Mouse (Mus musculus) stomach, embryonic 15.5 days (tissue): Measurements from ENCODE around the gene Tmem39b. TPM values are rescaled to one million over a fixed set of nuclear protein-coding genes. Genes with fewer than 3 reads are reported as not detected.
"Not testable (repeated sequence)": the region's sequence is repeated elsewhere in the genome, so short reads cannot be mapped to it uniquely, and the experiment has no call there.

Experiments used
- ATAC-seq: fragments of 200-750 bp; cut with Nextera tagmentation; 2 replicates; pipeline ENCODE4 v1.8.0; 2017; ENCODE audit warnings: low read depth, moderate number of reproducible peaks, moderate TSS enrichment; ENCODE audit not compliant: insufficient read depth, low FRiP score
- H3K27ac ChIP-seq: fragments of 300-500 bp; sonication (generic); 2 replicates; pipeline ENCODE4 v1.5.1; 2015; ENCODE audit warnings: mild to moderate bottlenecking, inconsistent platforms
- H3K27me3 ChIP-seq: fragments of 300-500 bp; sonication (generic); replicated peaks from 2 replicates; pipeline ENCODE4 v1.6.1; 2015; ENCODE audit warnings: inconsistent platforms
- H3K36me3 ChIP-seq: fragments of 300-500 bp; sonication (generic); 2 replicates; pipeline ENCODE4 v1.6.1; 2015; ENCODE audit warnings: inconsistent platforms
- H3K4me1 ChIP-seq: fragments of 300-500 bp; sonication (generic); 2 replicates; pipeline ENCODE4 v1.6.1; 2015; ENCODE audit warnings: inconsistent platforms
- H3K4me2 ChIP-seq: fragments of 300-500 bp; sonication (generic); 2 replicates; pipeline ENCODE4 v1.6.1; 2015; ENCODE audit warnings: mild to moderate bottlenecking, inconsistent platforms
- H3K4me3 ChIP-seq: fragments of 300-500 bp; sonication (generic); replicated peaks from 2 replicates; pipeline ENCODE4 v1.5.1; 2015; ENCODE audit warnings: inconsistent platforms
- H3K9ac ChIP-seq: fragments of 300-500 bp; sonication (generic); 2 replicates; pipeline ENCODE4 v1.6.1; 2015; ENCODE audit warnings: inconsistent platforms
- H3K9me3 ChIP-seq: fragments of 300-500 bp; sonication (generic); 2 replicates; pipeline ENCODE4 v1.6.1; 2016; ENCODE audit warnings: inconsistent platforms
- WGBS: fragments of 180-500 bp; shearing (Covaris S2); methylation state at CpG from one replicate; pipeline ENCODE4 v1.1.7; 2015; 5-methylcytosine and 5-hydroxymethylcytosine counted together
- polyA plus RNA-seq: library from polyadenylated mRNA; unstranded; fragments of >200 nt; fragmentation: Nextera tagmentation; extraction: Ambion mirVana; gene quantifications from 2 replicates; pipeline ENCODE4 v1.2.1, GENCODE M21; 2015

Gene Tmem39b
- 11.4 and 11.5 TPM in 2 replicates for polyA plus RNA-seq

GRCm38 (mm10) chr4:129696158-129696985 lies at the start of gene Tmem39b:
Tmem39b (minus strand) TSS chr4:129696838.
- WGBS = under 1% methylated on average over 54 of the region's 57 CpGs
- peak; percentile 91 for ATAC-seq
- Histone ChIP-seq H3K4me3 (peak within 1 kb of the TSS; percentile 73), H3K27ac (peak within 1 kb of the TSS; percentile 84), H3K4me2 (peak within 1 kb of the TSS; percentile 80), H3K9ac (peak within 1 kb of the TSS; percentile 55; the same call in 1 of the 2 replicates), H3K4me1 (peaks cover 12% of the 10 kb centered on the region; the same call in 1 of the 2 replicates), H3K9me3 (no peaks in the 10 kb centered on the region), H3K36me3 (peaks cover 20% of the 10 kb centered on the region), H3K27me3 (no peaks in the 10 kb centered on the region)

GRCm38 (mm10) chr4:129746106-129746505 lies 49.5 kb upstream of the Tmem39b start:
- H3K27ac ChIP-seq = no peak overlapping the region
- H3K9ac ChIP-seq = no peak overlapping the region
- H3K4me3 ChIP-seq = no peak overlapping the region
- H3K4me2 ChIP-seq = no peak overlapping the region
- H3K27me3 ChIP-seq = no peaks in the 10 kb centered on the region
- H3K4me1 ChIP-seq = peaks cover 5% of the 10 kb centered on the region; the same call in 1 of the 2 replicates
- WGBS = 67% methylated on average over 1 of the region's 1 CpGs
- no peaks in the 10 kb centered on the region for H3K9me3 ChIP-seq
- no peak for ATAC-seq
- no peaks in the 10 kb centered on the region for H3K36me3 ChIP-seq

GRCm38 (mm10) chr4:129743494-129743893 lies 46.9 kb upstream of the Tmem39b start:
- peak overlapping the region; percentile 98 for H3K27ac ChIP-seq
- H3K9me3 ChIP-seq = no peaks in the 10 kb centered on the region
- H3K4me3 ChIP-seq = peak overlapping the region; percentile 96
- no peaks in the 10 kb centered on the region for H3K36me3 ChIP-seq
- WGBS = 31% methylated on average over 2 of the region's 2 CpGs
- H3K27me3 ChIP-seq = no peaks in the 10 kb centered on the region
- peaks cover 15% of the 10 kb centered on the region for H3K4me1 ChIP-seq
- peak overlapping the region; percentile 63 for H3K4me2 ChIP-seq
- no peak overlapping the region for H3K9ac ChIP-seq
- ATAC-seq = no peak

DNA sequence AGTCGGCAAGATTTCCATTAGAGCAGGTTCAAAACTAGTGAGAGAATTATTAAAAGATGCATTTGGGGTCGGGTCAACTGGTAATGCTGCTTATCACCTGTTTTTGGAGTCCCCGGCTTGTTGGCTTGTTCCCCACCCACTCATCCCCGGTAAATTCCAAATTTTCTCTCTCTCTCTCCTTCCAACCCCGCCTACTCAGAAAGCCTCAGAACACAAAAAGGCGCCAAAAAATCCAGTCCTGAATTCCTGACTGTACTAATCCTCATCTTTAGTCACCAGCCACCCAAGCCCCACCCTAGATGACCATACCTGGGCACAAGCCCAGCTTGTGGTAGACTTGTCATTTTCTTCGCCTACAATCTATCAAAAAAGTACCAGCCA lies 46.4 kb upstream of the Tmem39b start:
- 9% methylated on average over 7 of the region's 7 CpGs for WGBS
- peak overlapping the region; percentile 63 for H3K4me2 ChIP-seq
- H3K4me3 ChIP-seq = peak overlapping the region; percentile 96
- no peaks in the 10 kb centered on the region for H3K36me3 ChIP-seq
- H3K9ac ChIP-seq = peak overlapping the region; percentile 45; the same call in 1 of the 2 replicates
- H3K27me3 ChIP-seq = no peaks in the 10 kb centered on the region
- no peaks in the 10 kb centered on the region for H3K9me3 ChIP-seq
- H3K27ac ChIP-seq = peak overlapping the region; percentile 98
- H3K4me1 ChIP-seq = peaks cover 15% of the 10 kb centered on the region
- no peak for ATAC-seq

DNA sequence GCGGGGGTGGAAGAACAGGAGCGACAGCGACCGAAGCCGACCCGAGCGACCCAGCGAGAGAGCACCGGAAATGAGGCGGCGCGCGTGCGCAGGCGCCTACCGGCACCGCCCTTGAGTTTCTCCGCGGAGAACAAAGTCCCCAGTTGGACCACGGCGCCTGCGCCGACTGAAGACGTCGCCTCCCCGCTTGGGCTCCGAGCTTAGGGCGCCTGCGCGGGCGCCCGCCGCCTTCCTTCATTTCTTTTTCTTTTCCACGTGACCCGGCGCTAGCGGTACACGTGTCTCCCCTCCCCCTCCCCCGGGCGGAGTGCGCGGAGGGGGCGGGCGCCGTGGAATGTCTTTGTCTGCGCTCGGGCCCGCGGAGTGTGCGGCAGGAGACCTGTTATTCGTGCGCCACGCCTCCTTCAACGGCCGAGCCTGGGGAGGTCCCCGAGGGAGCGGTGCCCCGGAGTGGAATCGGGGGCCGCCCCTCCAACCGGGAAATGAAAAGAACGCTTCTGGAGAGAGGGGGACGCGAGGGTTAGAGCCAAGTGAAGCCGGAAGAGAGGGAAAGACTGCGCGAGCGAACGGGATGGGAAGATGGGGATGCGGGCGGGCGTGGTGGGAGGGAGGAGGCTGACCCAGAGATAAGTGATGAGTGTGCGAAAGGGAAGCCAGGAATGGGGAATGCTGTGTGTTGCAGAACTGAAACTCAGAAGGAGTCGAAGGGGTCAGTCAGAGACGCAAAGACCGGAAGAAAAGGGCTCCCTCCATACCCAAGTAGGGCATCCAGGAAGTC lies 45.8 kb upstream of the Tmem39b start, which contains the start of gene Khdrbs1:
Khdrbs1 (minus strand) TSS at position 72 of the 778 bp plus-strand sequence.
- Histone ChIP-seq H3K4me3 (peak within 1 kb of the TSS; percentile 96), H3K36me3 (no peaks in the 10 kb centered on the region), H3K4me1 (peaks cover 15% of the 10 kb centered on the region), H3K4me2 (peak within 1 kb of the TSS; percentile 66), H3K27ac (peak within 1 kb of the TSS; percentile 98), H3K9me3 (no peaks in the 10 kb centered on the region), H3K27me3 (no peaks in the 10 kb centered on the region), H3K9ac (peak within 1 kb of the TSS; percentile 99)
- under 1% methylated on average over 76 of the region's 76 CpGs for WGBS
- ATAC-seq = peak; percentile 93

DNA sequence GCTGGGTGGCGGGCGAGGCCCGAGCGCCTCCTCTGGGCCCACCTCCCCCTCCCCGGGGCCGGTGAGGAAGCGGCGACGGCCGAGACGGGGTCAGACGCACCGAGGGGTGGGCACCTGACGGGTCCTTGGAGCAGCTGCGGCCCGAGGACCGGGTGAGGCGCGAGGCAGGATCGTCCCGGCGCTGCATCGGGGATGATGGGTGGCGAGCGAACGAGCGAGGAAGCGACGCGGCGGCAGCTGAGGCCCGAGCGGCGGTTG lies 45.3 kb upstream of the Tmem39b start:
- no peaks in the 10 kb centered on the region for H3K9me3 ChIP-seq
- 0% methylated on average over 31 of the region's 34 CpGs for WGBS
- peak overlapping the region; percentile 99 for H3K9ac ChIP-seq
- peak overlapping the region; percentile 96 for H3K4me3 ChIP-seq
- peak; percentile 9 for ATAC-seq
- no peaks in the 10 kb centered on the region for H3K27me3 ChIP-seq
- H3K27ac ChIP-seq = peak overlapping the region; percentile 97
- peak overlapping the region; percentile 66; the same call in 1 of the 2 replicates for H3K4me2 ChIP-seq
- peaks cover 15% of the 10 kb centered on the region for H3K4me1 ChIP-seq
- H3K36me3 ChIP-seq = no peaks in the 10 kb centered on the region

DNA sequence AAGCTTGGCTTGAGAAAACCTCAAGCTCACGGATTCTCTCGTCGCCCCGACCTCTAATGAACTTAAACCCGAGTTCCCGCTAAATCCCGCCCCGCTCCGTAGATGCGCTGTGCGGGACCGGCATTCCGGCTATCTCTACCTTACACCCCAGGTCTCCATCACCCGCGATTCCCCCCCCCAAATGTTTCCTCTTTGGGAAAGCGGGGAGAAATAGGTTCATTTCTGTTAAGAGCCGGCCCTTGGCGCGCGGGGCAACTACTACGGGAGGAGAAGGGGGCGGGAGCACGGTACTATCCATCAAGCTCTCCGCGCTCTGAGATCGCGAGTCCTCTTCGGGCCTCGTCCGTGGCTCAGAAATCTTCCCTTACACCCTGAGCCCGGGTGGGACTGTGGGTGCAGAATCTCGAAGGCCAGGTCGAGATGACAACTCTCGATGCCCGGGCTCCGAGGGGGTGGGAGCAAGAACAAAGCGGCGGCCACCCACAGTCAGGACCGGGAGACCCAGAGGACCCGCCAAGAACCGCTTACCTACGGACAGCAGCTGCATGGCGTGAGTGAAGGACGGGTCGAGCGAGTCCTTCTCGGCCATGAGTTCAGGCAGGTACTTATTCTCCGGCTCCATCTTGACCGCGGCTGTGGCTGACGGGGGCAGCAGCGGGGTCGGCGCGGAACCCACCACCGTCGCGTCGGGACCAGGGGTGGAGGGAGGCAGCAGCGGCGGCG lies 44.8 kb upstream of the Tmem39b start:
- H3K9me3 ChIP-seq = no peaks in the 10 kb centered on the region
- under 1% methylated on average over 62 of the region's 62 CpGs for WGBS
- 0 out of 2 replicates have a peak, but pooled peaks have one; percentile 12 for ATAC-seq

GRCm38 (mm10) chr4:129739111-129739645 lies 42.5 kb upstream of the Tmem39b start:
- 62% methylated on average over 4 of the region's 4 CpGs for WGBS
- Histone ChIP-seq H3K9ac (no peak overlapping the region), H3K27ac (no peak overlapping the region), H3K4me2 (peak overlapping the region; percentile 20; the same call in 1 of the 2 replicates), H3K4me1 (peaks cover 15% of the 10 kb centered on the region), H3K27me3 (no peaks in the 10 kb centered on the region), H3K4me3 (no peak overlapping the region), H3K36me3 (no peaks in the 10 kb centered on the region), H3K9me3 (no peaks in the 10 kb centered on the region)
- ATAC-seq = no peak

More for the DNA sequence above, 44.8 kb upstream of the Tmem39b start:
- no peaks in the 10 kb centered on the region for H3K27me3 ChIP-seq
- H3K27ac ChIP-seq = peak overlapping the region; percentile 97
- H3K4me3 ChIP-seq = peak overlapping the region; percentile 96
- H3K4me2 ChIP-seq = peak overlapping the region; percentile 66
- no peaks in the 10 kb centered on the region for H3K36me3 ChIP-seq
- peaks cover 15% of the 10 kb centered on the region for H3K4me1 ChIP-seq
- H3K9ac ChIP-seq = peak overlapping the region; percentile 99

DNA sequence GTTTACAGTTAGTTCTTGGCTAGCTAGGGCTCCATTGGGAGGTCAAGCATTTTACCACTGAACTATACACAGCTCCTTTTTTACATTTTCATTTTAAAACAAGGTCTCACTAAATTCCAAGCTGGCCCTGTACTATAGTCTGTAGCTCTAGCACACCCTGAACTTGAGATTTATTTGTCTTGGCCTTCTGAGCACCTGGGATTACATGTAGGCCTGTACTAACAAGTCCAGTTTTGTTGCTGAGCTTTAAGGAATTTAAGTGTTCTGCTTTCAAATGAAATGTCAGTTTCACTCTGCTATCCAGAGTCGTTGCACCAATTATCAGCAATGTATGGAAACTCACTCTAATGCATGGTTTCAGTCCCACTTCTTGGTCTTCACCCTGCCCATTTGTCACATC lies 39.5 kb upstream of the Tmem39b start:
- Histone ChIP-seq H3K4me1 (peaks cover 10% of the 10 kb centered on the region), H3K4me3 (no peak overlapping the region), H3K9ac (no peak overlapping the region), H3K4me2 (no peak overlapping the region), H3K27me3 (no peaks in the 10 kb centered on the region), H3K9me3 (no peaks in the 10 kb centered on the region), H3K27ac (peak overlapping the region; percentile 23), H3K36me3 (no peaks in the 10 kb centered on the region)
- 69% methylated on average over 1 of the region's 1 CpGs for WGBS
- no peak for ATAC-seq

DNA sequence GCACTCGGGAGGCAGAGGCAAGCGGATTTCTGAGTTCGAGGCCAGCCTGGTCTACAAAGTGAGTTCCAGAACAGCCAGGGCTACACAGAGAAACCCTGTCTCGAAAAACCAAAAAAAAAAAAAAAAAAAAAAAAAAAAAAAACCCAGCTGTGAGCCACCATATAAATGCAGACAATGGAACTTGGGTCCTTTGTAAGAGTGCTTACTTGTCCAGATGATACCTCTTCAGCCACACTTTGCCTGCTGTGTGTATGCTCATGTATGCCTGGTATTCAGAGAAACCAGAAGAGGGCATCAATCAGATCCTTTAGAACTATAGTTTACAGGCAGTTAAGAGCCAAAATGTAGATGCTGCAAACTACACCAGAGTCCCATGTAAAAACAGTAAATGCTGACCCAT lies 38.8 kb upstream of the Tmem39b start:
- not testable (repeated sequence) for H3K9ac ChIP-seq, H3K4me3 ChIP-seq, H3K36me3 ChIP-seq, ATAC-seq, H3K9me3 ChIP-seq, H3K27me3 ChIP-seq, H3K4me2 ChIP-seq, H3K4me1 ChIP-seq
- H3K27ac ChIP-seq = peak overlapping the region; percentile 23
- WGBS = 93% methylated on average over 4 of the region's 4 CpGs

DNA sequence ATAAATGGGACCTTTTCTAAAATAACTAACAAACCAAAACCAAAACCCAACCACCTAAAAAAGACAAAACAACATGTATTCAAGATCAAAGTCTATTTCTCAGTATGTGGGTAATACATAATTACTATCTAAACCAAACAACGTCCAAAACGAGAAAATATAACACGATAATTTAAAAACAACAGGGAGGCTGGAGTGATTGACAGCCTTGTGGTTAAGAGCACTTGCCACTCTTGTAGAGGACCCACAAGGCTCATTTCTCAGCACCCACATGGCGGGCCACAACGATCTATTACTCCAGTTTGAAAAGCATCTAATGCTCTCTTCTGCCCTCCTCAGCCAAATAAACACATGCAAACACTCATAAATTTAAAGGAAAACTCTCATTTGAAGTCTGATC lies 34.8 kb upstream of the Tmem39b start:
- Histone ChIP-seq H3K9ac (no peak overlapping the region), H3K27me3 (no peaks in the 10 kb centered on the region), H3K27ac (no peak overlapping the region), H3K36me3 (peaks cover 11% of the 10 kb centered on the region), H3K4me2 (no peak overlapping the region), H3K4me3 (no peak overlapping the region), H3K9me3 (no peaks in the 10 kb centered on the region), H3K4me1 (no peaks in the 10 kb centered on the region; the same call in 1 of the 2 replicates)
- WGBS = 85% methylated on average over 5 of the region's 5 CpGs
- no peak for ATAC-seq
